Mouse (Mus musculus): Measurements from ENCODE around the gene Sfswap. TPM values are rescaled to one million over a fixed set of nuclear protein-coding genes. Genes with fewer than 3 reads are reported as not detected.
A peak's percentile ranks its signal among the peaks of the same experiment; 100 is the strongest.

The Sfswap gene
- total RNA-seq, 1 experiment from 2014 or later, result 74.1 TPM

- no peak for DNase-seq
These were observed 28.6 kb downstream of the Sfswap start for GRCm38 (mm10) chr5:129529571-129529970.

- DNase-seq, result peak; percentile 56
These were observed 32.7 kb downstream of the Sfswap start for GRCm38 (mm10) chr5:129533731-129534130.

GRCm38 (mm10) chr5:129534500-129534899, 33.5 kb downstream of the Sfswap start:
- no peak for DNase-seq

GRCm38 (mm10) chr5:129535021-129535420, 34.0 kb downstream of the Sfswap start:
- DNase-seq, result no peak

- DNase-seq, result no peak
These were observed 34.4 kb downstream of the Sfswap start for GRCm38 (mm10) chr5:129535431-129535830.

- no peak for DNase-seq
These were observed 37.8 kb downstream of the Sfswap start for GRCm38 (mm10) chr5:129538826-129539225.

- no peak for DNase-seq
These were observed 41.2 kb downstream of the Sfswap start for GRCm38 (mm10) chr5:129542236-129542635.

- no peak for DNase-seq
These were observed 44.8 kb downstream of the Sfswap start for GRCm38 (mm10) chr5:129545787-129546186.

- DNase-seq, result no peak
These were observed 48.7 kb downstream of the Sfswap start for GRCm38 (mm10) chr5:129549716-129550115.

GRCm38 (mm10) chr5:129550790-129551189, 49.8 kb downstream of the Sfswap start:
- no peak for DNase-seq

GRCm38 (mm10) chr5:129551991-129552390, 51.0 kb downstream of the Sfswap start:
- no peak for DNase-seq

- DNase-seq, result no peak
These were observed 52.6 kb downstream of the Sfswap start for GRCm38 (mm10) chr5:129553642-129554041.

- no peak for DNase-seq
These were observed 57.6 kb downstream of the Sfswap start for GRCm38 (mm10) chr5:129558591-129558990.

- no peak for DNase-seq
These were observed 58.3 kb downstream of the Sfswap start for GRCm38 (mm10) chr5:129559283-129559682.

GRCm38 (mm10) chr5:129562342-129562741, 61.3 kb downstream of the Sfswap start:
- no peak for DNase-seq

- DNase-seq, result no peak
These were observed 67.6 kb downstream of the Sfswap start for GRCm38 (mm10) chr5:129568596-129568995.

GRCm38 (mm10) chr5:129578201-129578600, 77.2 kb downstream of the Sfswap start:
- peak; percentile 37 for DNase-seq

GRCm38 (mm10) chr5:129580046-129580445, 79.0 kb downstream of the Sfswap start:
- DNase-seq, result no peak

GRCm38 (mm10) chr5:129580572-129580971, 79.6 kb downstream of the Sfswap start:
- no peak for DNase-seq

GRCm38 (mm10) chr5:129581015-129581414, 80.0 kb downstream of the Sfswap start:
- DNase-seq, result no peak

GRCm38 (mm10) chr5:129583331-129583730, 82.3 kb downstream of the Sfswap start:
- DNase-seq, result no peak

- peak; percentile 86 for DNase-seq
These were observed 83.0 kb downstream of the Sfswap start, which contains the start of gene Mmp17 for GRCm38 (mm10) chr5:129583761-129584582. TSS of gene Mmp17 (plus strand) at chr5:129584169.

- DNase-seq, result peak; percentile 23
These were observed 83.8 kb downstream of the Sfswap start for GRCm38 (mm10) chr5:129584583-129585541.
